Mouse (Mus musculus) bone marrow macrophage, adult 2 months (primary cell): Measurements from ENCODE around the gene Cpt2.

Experiments used
- CTCF ChIP-seq: IDR thresholded peaks from 2 replicates; pipeline ENCODE4 v1.5.1; 2012; ENCODE audit warnings: low read depth, mild to moderate bottlenecking, low read length, moderate library complexity
- POLR2A ChIP-seq: IDR thresholded peaks from 2 replicates; pipeline ENCODE4 v1.6.1; 2012; ENCODE audit warnings: mild to moderate bottlenecking, low read depth, low read length, borderline replicate concordance

- TF ChIP-seq CTCF (no peak), POLR2A (no peak)
These were observed 13.9 kb upstream of the Cpt2 start for GRCm38 (mm10) chr4:107937338-107937737.
